Mouse (Mus musculus): ENCODE measurements around the gene Igf2bp3. TPM values are rescaled to one million over a fixed set of nuclear protein-coding genes. Genes with fewer than 3 reads are reported as not detected.

The Igf2bp3 gene
- polyA plus RNA-seq, 1 experiment from 2014 or later = 15.5 TPM

DNA sequence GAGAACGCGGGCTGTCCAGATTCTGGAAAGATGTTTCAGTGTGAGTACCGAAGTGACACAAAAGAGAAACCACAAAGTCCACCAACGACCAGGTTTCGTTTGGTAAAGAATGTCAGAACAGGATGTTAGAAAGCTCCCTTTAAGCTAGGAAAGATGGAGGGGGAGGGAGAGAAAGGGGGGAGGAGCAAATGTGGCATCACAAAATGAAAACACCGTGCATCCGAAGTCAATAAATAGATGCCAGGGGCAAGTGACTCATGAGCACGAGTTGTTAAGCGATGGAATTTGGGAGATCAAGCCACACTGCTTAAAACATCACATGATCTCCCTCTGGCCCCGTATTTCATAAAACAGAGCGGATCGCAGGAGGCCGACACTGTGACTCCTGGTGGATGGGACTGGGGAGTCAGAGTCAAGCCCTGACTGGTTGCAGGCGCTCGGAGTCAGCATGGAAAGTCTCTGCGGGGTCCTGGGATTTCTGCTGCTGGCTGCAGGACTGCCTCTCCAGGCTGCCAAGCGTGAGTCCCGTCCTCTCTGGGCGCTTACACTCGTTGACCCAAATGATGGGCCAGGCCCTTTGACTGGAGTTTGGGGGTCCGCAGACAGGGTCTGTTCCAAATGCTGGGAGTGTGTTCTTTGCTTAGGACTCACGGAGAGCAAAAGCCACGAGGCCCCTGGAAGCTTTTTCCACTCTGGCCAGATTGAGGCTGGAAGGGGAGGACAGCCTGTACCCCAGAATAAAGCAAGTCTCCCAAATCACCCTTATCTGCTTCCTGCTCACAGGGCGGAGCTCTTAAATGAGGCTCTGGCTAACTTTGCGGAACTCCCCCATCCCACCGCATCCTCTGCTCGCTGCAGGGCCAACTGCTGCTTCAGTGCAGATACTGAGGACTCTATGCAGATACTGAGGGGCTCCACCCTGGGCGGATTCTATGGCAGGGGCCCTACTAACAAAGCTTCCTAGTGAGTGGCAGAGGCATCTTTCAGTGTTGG, 178.2 kb downstream of the Igf2bp3 start, which contains the start of gene Gpnmb:
Gpnmb (plus strand) TSS at position 272 of the 993 bp plus-strand sequence.
- Histone ChIP-seq H3K27me3 (replicated peaks; ENCODE audit: control insufficient read depth, insufficient read depth, low read length) (peaks cover 7% of the 10 kb centered on the region), H3K4me2 (ENCODE audit: low read length) (peak within 1 kb of the TSS; percentile 27), H3K9ac (ENCODE audit: low read depth, low read length) (no peak within 1 kb of the TSS), H3K36me3 (ENCODE audit: control insufficient read depth, insufficient read depth, low read length) (no peaks in the 10 kb centered on the region), H3K4me3 (ENCODE audit: low read length) (no peak within 1 kb of the TSS; the same call in 1 of the 2 replicates), H3K27ac (ENCODE audit: low read depth, low read length) (no peak within 1 kb of the TSS), H3K9me3 (ENCODE audit: control insufficient read depth, low read length) (no peaks in the 10 kb centered on the region), H3K4me1 (ENCODE audit: control insufficient read depth, insufficient read depth, low read depth, low read length) (no peaks in the 10 kb centered on the region)
- no peak for ATAC-seq
- WGBS = 47% methylated on average over 28 of the region's 28 CpGs

Other genes starting within 250 kb of the Igf2bp3 start
- gene Doxl2, start 240.0 kb downstream of the Igf2bp3 start, polyA plus RNA-seq (2015; fragmentation: Nextera tagmentation; extraction: Ambion mirVana) = not detected in 2 replicates
- gene Svs1, start 228.1 kb downstream of the Igf2bp3 start, polyA plus RNA-seq (2015; fragmentation: Nextera tagmentation; extraction: Ambion mirVana) = not detected in 2 replicates
- gene Gpnmb, start 178.4 kb downstream of the Igf2bp3 start, polyA plus RNA-seq (2015; fragmentation: Nextera tagmentation; extraction: Ambion mirVana) = 0.23 and 0.51 TPM in 2 replicates
- 58.3 and 66.8 TPM in 2 replicates for gene Malsu1, start 141.2 kb downstream of the Igf2bp3 start, polyA plus RNA-seq (2015; fragmentation: Nextera tagmentation; extraction: Ambion mirVana)
- 97.0 and 97.9 TPM in 2 replicates for gene Tra2a, start 49.1 kb upstream of the Igf2bp3 start, polyA plus RNA-seq (2015; fragmentation: Nextera tagmentation; extraction: Ambion mirVana)
- gene Ccdc126, start 104.3 kb upstream of the Igf2bp3 start, polyA plus RNA-seq (2015; fragmentation: Nextera tagmentation; extraction: Ambion mirVana) = 9.4 and 10.7 TPM in 2 replicates
- gene Fam221a, start 152.8 kb upstream of the Igf2bp3 start, polyA plus RNA-seq (2015; fragmentation: Nextera tagmentation; extraction: Ambion mirVana) = 5.4 and 6.2 TPM in 2 replicates
- 0.21 TPM in 1 of 2 replicates, not detected in the other for gene Stk31, start 180.6 kb upstream of the Igf2bp3 start, polyA plus RNA-seq (2015; fragmentation: Nextera tagmentation; extraction: Ambion mirVana)